Mouse (Mus musculus): ENCODE measurements around the gene Slc45a1. TPM values are rescaled to one million over a fixed set of nuclear protein-coding genes. Genes with fewer than 3 reads are reported as not detected.

Slc45a1 gene
- total RNA-seq, 2 experiments from 2014 or later: 0.73 to 0.79 TPM

- DNase-seq: no peak
These were observed 69.8 kb downstream of the Slc45a1 start for GRCm38 (mm10) chr4:150581931-150582723.

Other genes starting within 250 kb of the Slc45a1 start
- gene Errfi1, start 201.7 kb upstream of the Slc45a1 start, total RNA-seq (2021): 10 to 100 TPM; 42.6 to 82.9 TPM

All from adrenal gland, postnatal 36 days (tissue).